8 mouse cellular contexts compared by ENCODE assay signal in the genomic region with DNA sequence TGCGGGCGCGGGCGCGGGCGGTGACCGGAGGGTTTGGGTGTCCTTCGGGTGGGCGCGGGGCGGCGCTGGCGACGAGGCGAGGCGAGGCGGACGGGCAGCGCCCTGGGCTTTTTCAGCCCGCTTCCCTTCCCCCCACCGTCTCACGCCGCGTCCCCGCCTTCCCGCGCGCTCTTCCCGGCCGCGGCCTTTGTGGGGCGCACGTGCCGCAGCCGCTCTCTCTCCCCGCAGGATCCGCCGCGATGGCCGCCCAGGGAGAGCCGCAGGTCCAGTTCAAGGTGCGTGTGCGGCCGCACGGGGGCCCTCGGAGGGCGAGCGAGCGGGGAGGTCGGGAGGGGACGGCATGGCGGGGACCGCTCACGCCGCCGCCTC. TPM values are rescaled to one million over a fixed set of nuclear protein-coding genes. Genes with fewer than 3 reads are reported as not detected.
DNase-seq lines count a peak whose midpoint lies in the region; ATAC-seq and TF ChIP-seq lines count a peak whose summit lies in the region.

No protein-coding gene starts in this region.

- peak overlapping the region; percentile 92 for H3K4me3 ChIP-seq in left cerebral cortex, adult 2 months
- H3K4me3 ChIP-seq in hindbrain, embryonic 13.5 days = peak overlapping the region; percentile 95
- peak overlapping the region; percentile 94 for H3K4me3 ChIP-seq in midbrain, embryonic 12.5 days

- ATAC-seq in common myeloid progenitor, adult 5-6 weeks (replicated peaks; ENCODE audit: low read depth, poor library complexity, severe bottlenecking) = peak; percentile 40
- peak; percentile 73 for ATAC-seq in hindbrain, embryonic 13.5 days (ENCODE audit: low FRiP score)
- peak; percentile 73 for ATAC-seq in midbrain, embryonic 12.5 days (ENCODE audit: low FRiP score, low read depth)

- no peaks in the 10 kb centered on the region for H3K27me3 ChIP-seq in hindbrain, embryonic 13.5 days
- no peaks in the 10 kb centered on the region for H3K27me3 ChIP-seq in midbrain, embryonic 12.5 days

- TF ChIP-seq CTCF in left cerebral cortex, adult 2 months (IDR thresholded peaks at IDR 0.05) = no peak; the same call in none of the 2 replicates

- no peak for DNase-seq in left cerebral cortex, adult 2 months (ENCODE audit: extremely low spot score in 1 of 2, low spot score in 2 of 2)
- no peak for DNase-seq in left cerebral cortex, adult 9 months (ENCODE audit: low spot score in 2 of 2)
- DNase-seq in right cerebral cortex, adult 18-20 months = no peak
- no peak for DNase-seq in gastrocnemius, postnatal 36 days
- no peak for DNase-seq in kidney, postnatal 10 days

- peaks cover 22% of the 10 kb centered on the region for H3K4me1 ChIP-seq in hindbrain, embryonic 13.5 days (replicated peaks)
- peaks cover 19% of the 10 kb centered on the region for H3K4me1 ChIP-seq in midbrain, embryonic 12.5 days

- H3K36me3 ChIP-seq in hindbrain, embryonic 13.5 days = peaks cover 20% of the 10 kb centered on the region
- H3K36me3 ChIP-seq in midbrain, embryonic 12.5 days = peaks cover 21% of the 10 kb centered on the region

- intact Hi-C loops in left cerebral cortex, adult 2 months (cut with DNase I) = no loop called here
- intact Hi-C loops in gastrocnemius, postnatal 36 days (cut with DNase I) = no loop called here

- peak overlapping the region; percentile 93 for H3K27ac ChIP-seq in left cerebral cortex, adult 2 months
- peak overlapping the region; percentile 99 for H3K27ac ChIP-seq in hindbrain, embryonic 13.5 days
- H3K27ac ChIP-seq in midbrain, embryonic 12.5 days (replicated peaks) = peak overlapping the region; percentile 97

- peak overlapping the region; percentile 97 for H3K9ac ChIP-seq in hindbrain, embryonic 13.5 days
- H3K9ac ChIP-seq in midbrain, embryonic 12.5 days (replicated peaks) = peak overlapping the region; percentile 97

- WGBS in hindbrain, embryonic 13.5 days = under 1% methylated on average over 54 of the region's 56 CpGs
- WGBS in midbrain, embryonic 12.5 days = 0% methylated on average over 46 of the region's 56 CpGs

- H3K9me3 ChIP-seq in hindbrain, embryonic 13.5 days = no peaks in the 10 kb centered on the region
- no peaks in the 10 kb centered on the region for H3K9me3 ChIP-seq in midbrain, embryonic 12.5 days

- peak overlapping the region; percentile 95 for H3K4me2 ChIP-seq in hindbrain, embryonic 13.5 days
- peak overlapping the region; percentile 85 for H3K4me2 ChIP-seq in midbrain, embryonic 12.5 days (replicated peaks)

RNA-seq across cellular contexts. Expression of a gene that starts 0.4 kb away (rescaled TPM):
- total RNA-seq in left cerebral cortex, adult 2 months (2021) = 100 to 1,000 TPM; 152 to 166 TPM
- 494 and 900 TPM in 2 replicates for total RNA-seq in common myeloid progenitor, adult 5-6 weeks (2017)
- polyA plus RNA-seq in hindbrain, embryonic 13.5 days (2015; fragmentation: Nextera tagmentation; extraction: Ambion mirVana) = 416 and 421 TPM in 2 replicates
- polyA plus RNA-seq in midbrain, embryonic 12.5 days (2016; fragmentation: Nextera tagmentation; extraction: Ambion mirVana) = 711 and 712 TPM in 2 replicates
- total RNA-seq in gastrocnemius, postnatal 36 days (2021) = 10 to 100 TPM; 60.3 to 64.1 TPM

RNA-seq across cellular contexts. Expression of a gene that starts 11.9 kb away (rescaled TPM):
- total RNA-seq in left cerebral cortex, adult 2 months (2021) = 10 to 100 TPM; 17.8 to 21.8 TPM
- total RNA-seq in common myeloid progenitor, adult 5-6 weeks (2017) = 38.6 and 74.1 TPM in 2 replicates
- 18.0 and 21.1 TPM in 2 replicates for polyA plus RNA-seq in hindbrain, embryonic 13.5 days (2015; fragmentation: Nextera tagmentation; extraction: Ambion mirVana)
- 25.5 and 26.0 TPM in 2 replicates for polyA plus RNA-seq in midbrain, embryonic 12.5 days (2016; fragmentation: Nextera tagmentation; extraction: Ambion mirVana)
- total RNA-seq in gastrocnemius, postnatal 36 days (2021) = 1 to 10 TPM; 7.6 to 8.4 TPM
